Mouse (Mus musculus): ENCODE measurements around the gene Saa3. TPM values are rescaled to one million over a fixed set of nuclear protein-coding genes. Genes with fewer than 3 reads are reported as not detected.
"Not testable (repeated sequence)": the region's sequence is repeated elsewhere in the genome, so short reads cannot be mapped to it uniquely, and the experiment has no call there.

The Saa3 gene
- total and polyA plus RNA-seq, 3 experiments: not detected

GRCm38 (mm10) chr7:46740041-46740440 is 24.5 kb upstream of the Saa3 start:
- H3K27me3 ChIP-seq (replicated peaks); H3K36me3 ChIP-seq (replicated peaks in 1 of 2; ENCODE audit: control insufficient read depth in 1 of 2, insufficient read depth in 1 of 2, low read length in 1 of 2); H3K27ac ChIP-seq (ENCODE audit: insufficient read depth, low read depth); H3K4me2 ChIP-seq (ENCODE audit: insufficient read depth, low read depth, poor library complexity, severe bottlenecking); H3K4me3 ChIP-seq (replicated peaks in 1 of 3; ENCODE audit: low read depth in 2 of 3, low read length in 2 of 3, poor library complexity in 1 of 3); dilution Hi-C loops (cut with MboI; ENCODE audit: extremely low pct_ligation_motif_present, extremely low pct_unique_long_range_greater_than_20kb, low sequenced_read_pairs); H3K79me2 ChIP-seq (replicated peaks; ENCODE audit: control insufficient read depth, extremely low read depth, insufficient read depth, poor library complexity, severe bottlenecking); in situ Hi-C loops (cut with MboI; ENCODE audit: low pct_ligation_motif_present, low pct_unique_long_range_greater_than_20kb, low sequenced_read_pairs); H3K9ac ChIP-seq (ENCODE audit: insufficient read depth, low read depth); H3K9me3 ChIP-seq (replicated peaks; ENCODE audit: low read length); DNase-seq (ENCODE audit: extremely low read depth): not testable (repeated sequence)
- peaks cover 6 to 16% of the 10 kb centered on the region in 2 experiments for H3K4me1 ChIP-seq (ENCODE audit: control insufficient read depth in 1 of 2, insufficient read depth in 2 of 2)

- no peak overlapping the region for H3K27ac ChIP-seq (ENCODE audit: insufficient read depth, low read depth)
- DNase-seq (ENCODE audit: extremely low read depth): no peak
- dilution Hi-C loops (cut with MboI; ENCODE audit: extremely low pct_ligation_motif_present, extremely low pct_unique_long_range_greater_than_20kb, low sequenced_read_pairs) (no loop called here), in situ Hi-C loops (cut with MboI; ENCODE audit: low pct_ligation_motif_present, low pct_unique_long_range_greater_than_20kb, low sequenced_read_pairs) (no loop called here)
- H3K4me2 ChIP-seq (ENCODE audit: insufficient read depth, low read depth, poor library complexity, severe bottlenecking): no peak overlapping the region
- no peaks in the 10 kb centered on the region for H3K27me3 ChIP-seq (replicated peaks)
- TF ChIP-seq MAFK (IDR thresholded peaks at IDR 0.05; ENCODE audit: insufficient replicate concordance, low read length): no peak
- no peak for TF ChIP-seq MAZ (IDR thresholded peaks at IDR 0.05; ENCODE audit: low read depth, low read length)
- no peak for TF ChIP-seq HCFC1 (IDR thresholded peaks at IDR 0.05; ENCODE audit: low read depth, low read length)
- no peak for TF ChIP-seq CHD1 (IDR thresholded peaks at IDR 0.05; ENCODE audit: low read depth, low read length)
- no peak for TF ChIP-seq KAT2A (IDR thresholded peaks at IDR 0.05; ENCODE audit: insufficient replicate concordance, low read length)
- TF ChIP-seq POLR2A (IDR thresholded peaks at IDR 0.05; ENCODE audit: low read depth, low read length): no peak
- TF ChIP-seq ELF1 (IDR thresholded peaks at IDR 0.05; ENCODE audit: low read depth, low read length): no peak
- no peak for TF ChIP-seq IRF4 (IDR thresholded peaks at IDR 0.05; ENCODE audit: low read depth, low read length)
- TF ChIP-seq RCOR1 (conservative IDR thresholded peaks at IDR 0.05; ENCODE audit: low read depth, low read length): no peak
- TF ChIP-seq ZC3H11A (IDR thresholded peaks at IDR 0.05; ENCODE audit: low read depth, low read length): no peak
- no peak for TF ChIP-seq CTCF (conservative IDR thresholded peaks at IDR 0.05 in 1 of 2, IDR thresholded peaks at IDR 0.05 in 1 of 2; ENCODE audit: low read depth in 2 of 2, low read length in 2 of 2)
- no peak for TF ChIP-seq CHD2 (IDR thresholded peaks at IDR 0.05; ENCODE audit: low read length)
- no peak for TF ChIP-seq BHLHE40 (IDR thresholded peaks at IDR 0.05; ENCODE audit: low read depth, low read length)
- TF ChIP-seq TBP (conservative IDR thresholded peaks at IDR 0.05; ENCODE audit: low read depth, low read length): no peak
- no peak for TF ChIP-seq SIN3A (IDR thresholded peaks at IDR 0.05; ENCODE audit: low read length)
- TF ChIP-seq MYC (IDR thresholded peaks at IDR 0.05; ENCODE audit: low read depth, low read length): no peak
- TF ChIP-seq MEF2A (IDR thresholded peaks at IDR 0.05; ENCODE audit: borderline replicate concordance, low read depth, low read length): no peak
- H3K9ac ChIP-seq (ENCODE audit: insufficient read depth, low read depth): no peak overlapping the region
- no peaks in the 10 kb centered on the region for H3K36me3 ChIP-seq (replicated peaks in 1 of 2; ENCODE audit: control insufficient read depth in 1 of 2, insufficient read depth in 1 of 2, low read length in 1 of 2)
- no peak overlapping the region for H3K4me3 ChIP-seq (replicated peaks in 1 of 3; ENCODE audit: low read depth in 2 of 3, low read length in 2 of 3, poor library complexity in 1 of 3)
- no peaks in the 10 kb centered on the region for H3K79me2 ChIP-seq (replicated peaks; ENCODE audit: control insufficient read depth, extremely low read depth, insufficient read depth, poor library complexity, severe bottlenecking)
- peaks cover 10 to 25% of the 10 kb centered on the region in 2 experiments for H3K4me1 ChIP-seq (ENCODE audit: control insufficient read depth in 1 of 2, insufficient read depth in 2 of 2)
- H3K9me3 ChIP-seq (replicated peaks; ENCODE audit: low read length): no peaks in the 10 kb centered on the region
These were observed 23.3 kb upstream of the Saa3 start for GRCm38 (mm10) chr7:46738561-46739460.
